Mouse (Mus musculus): Measurements from ENCODE around the gene AU022252. TPM values are rescaled to one million over a fixed set of nuclear protein-coding genes. Genes with fewer than 3 reads are reported as not detected.

The AU022252 gene
- polyA plus RNA-seq, 2 experiments: 3.1 to 12.7 TPM

DNA sequence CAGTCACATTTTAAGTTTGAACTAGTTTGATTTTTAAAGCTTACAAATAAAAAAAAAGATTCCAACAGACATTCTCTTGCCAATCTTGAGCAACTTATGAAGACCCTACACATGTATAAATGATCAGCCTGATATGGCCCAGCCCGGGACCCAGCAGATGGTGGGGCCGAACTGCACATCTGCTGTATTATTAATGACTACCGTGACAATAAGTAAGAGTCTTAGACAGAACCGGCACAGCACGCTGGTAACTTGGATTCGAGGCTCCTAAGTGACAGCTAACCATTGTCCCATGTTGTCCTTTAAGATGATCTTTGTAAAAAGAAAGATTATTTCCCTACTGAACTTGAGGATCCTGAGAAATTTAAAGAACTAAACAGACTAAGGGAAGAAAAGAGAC lies 43.1 kb downstream of the AU022252 start:
- peak overlapping the region; percentile 72 to 91 for H3K4me3 ChIP-seq (ENCODE audit: insufficient read depth in 1 of 2, low read depth in 2 of 2, low read length in 2 of 2)
- DNase-seq (ENCODE audit: low read depth in 3 of 3, low spot score in 3 of 3) (no peak), ATAC-seq (ENCODE audit: insufficient read depth) (peak; percentile 34; the same call in 1 of the 2 replicates)
- peaks cover 45% of the 10 kb centered on the region for H3K36me3 ChIP-seq (replicated peaks; ENCODE audit: control insufficient read depth, insufficient read depth, low read depth)
- H3K27me3 ChIP-seq (ENCODE audit: control insufficient read depth, insufficient read depth, low read length): no peaks in the 10 kb centered on the region
- H3K9ac ChIP-seq (replicated peaks): peak overlapping the region; percentile 97
- 17% methylated on average over 6 of the region's 6 CpGs for WGBS (ENCODE audit: insufficient replicate concordance)
- H3K4me1 ChIP-seq (replicated peaks; ENCODE audit: control insufficient read depth in 2 of 2, insufficient read depth in 2 of 2, low read length in 1 of 2): peaks cover 39 to 66% of the 10 kb centered on the region in 2 experiments
- TF ChIP-seq CTCF (IDR thresholded peaks at IDR 0.05; ENCODE audit: low read depth): no peak
- no peak for TF ChIP-seq EP300 (IDR thresholded peaks at IDR 0.05; ENCODE audit: low read depth)
- peak overlapping the region; percentile 97 for H3K27ac ChIP-seq
- no peaks in the 10 kb centered on the region for H3K9me3 ChIP-seq (ENCODE audit: control insufficient read depth, low read length)
- no peak overlapping the region; the same call in 1 of the 2 replicates for H3K4me2 ChIP-seq (ENCODE audit: low read depth)

DNA sequence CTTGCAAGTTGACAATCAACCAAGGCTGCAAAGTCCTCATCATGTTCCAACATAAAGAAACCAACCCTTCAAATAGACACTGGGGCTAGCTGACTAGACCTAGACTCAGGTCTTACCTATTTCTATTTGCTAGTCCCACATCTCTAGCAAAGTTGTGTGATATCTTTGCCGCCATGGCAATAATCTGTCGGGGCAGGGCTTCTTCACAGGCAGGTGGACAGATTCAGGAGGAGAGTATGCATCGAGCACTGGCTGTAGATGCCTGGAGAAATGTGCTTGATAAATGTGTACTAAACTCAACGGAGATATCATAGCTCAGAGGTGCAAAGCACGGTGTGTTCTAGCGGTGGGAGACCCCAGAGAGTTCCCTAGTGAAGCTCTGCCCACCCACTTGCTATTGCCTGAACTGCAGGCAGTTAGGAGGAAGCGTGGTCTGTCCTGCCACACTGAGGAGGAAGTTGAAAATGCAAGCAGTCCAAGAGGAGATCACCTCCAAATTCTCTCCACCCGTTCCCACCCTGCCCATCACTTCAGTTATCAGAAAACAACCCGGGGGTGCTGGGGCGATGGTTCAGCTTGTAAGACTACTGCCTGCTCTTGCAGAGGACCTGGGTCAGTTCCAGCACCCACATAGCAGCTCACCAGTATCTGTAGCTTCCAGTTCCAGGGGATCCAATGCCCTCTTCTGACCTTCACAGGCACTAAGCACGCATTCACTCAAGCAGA lies 44.3 kb downstream of the AU022252 start:
- 9% methylated on average over 11 of the region's 11 CpGs for WGBS (ENCODE audit: insufficient replicate concordance)
- peaks cover 28 to 57% of the 10 kb centered on the region in 2 experiments for H3K4me1 ChIP-seq (replicated peaks; ENCODE audit: control insufficient read depth in 2 of 2, insufficient read depth in 2 of 2, low read length in 1 of 2)
- H3K9ac ChIP-seq (replicated peaks): peak overlapping the region; percentile 97
- H3K4me2 ChIP-seq (ENCODE audit: low read depth): peak overlapping the region; percentile 96
- TF ChIP-seq EP300 (IDR thresholded peaks at IDR 0.05; ENCODE audit: low read depth) (peak; percentile 20; the same call in 1 of the 2 replicates), CTCF (IDR thresholded peaks at IDR 0.05; ENCODE audit: low read depth) (peak; percentile 73)
- H3K9me3 ChIP-seq (ENCODE audit: control insufficient read depth, low read length): no peaks in the 10 kb centered on the region
- peaks cover 56% of the 10 kb centered on the region for H3K36me3 ChIP-seq (replicated peaks; ENCODE audit: control insufficient read depth, insufficient read depth, low read depth)
- no peaks in the 10 kb centered on the region for H3K27me3 ChIP-seq (ENCODE audit: control insufficient read depth, insufficient read depth, low read length)
- peak overlapping the region; percentile 72 to 91 for H3K4me3 ChIP-seq (ENCODE audit: insufficient read depth in 1 of 2, low read depth in 2 of 2, low read length in 2 of 2)
- DNase-seq (ENCODE audit: low read depth in 3 of 3, low spot score in 3 of 3): peak; percentile 65 to 68 (median 65)
- peak overlapping the region; percentile 92 for H3K27ac ChIP-seq
- ATAC-seq (ENCODE audit: insufficient read depth): peak; percentile 52

DNA sequence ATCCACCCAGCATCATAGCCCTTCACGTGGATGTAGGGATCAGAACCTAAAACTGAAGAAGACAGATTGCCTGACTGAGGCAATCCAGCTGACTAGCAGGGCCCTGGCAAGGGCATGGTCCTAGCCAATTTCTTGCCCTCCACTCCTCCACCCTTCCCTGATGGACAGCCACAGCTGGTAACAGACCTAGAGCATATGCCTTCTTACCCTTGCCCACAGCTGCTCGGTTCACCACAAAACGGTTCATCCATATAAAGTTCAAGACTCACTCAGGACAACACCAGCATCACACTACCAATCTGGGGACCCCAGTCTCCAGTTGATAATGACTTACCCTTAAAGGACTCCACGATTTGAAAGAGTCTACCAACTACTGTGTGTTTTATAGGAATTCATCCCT lies 46.7 kb downstream of the AU022252 start:
- Histone ChIP-seq H3K9ac (replicated peaks) (peak overlapping the region; percentile 49), H3K4me3 (ENCODE audit: insufficient read depth in 1 of 2, low read depth in 2 of 2, low read length in 2 of 2) (peak overlapping the region; percentile 43 to 72), H3K27me3 (ENCODE audit: control insufficient read depth, insufficient read depth, low read length) (no peaks in the 10 kb centered on the region), H3K4me2 (ENCODE audit: low read depth) (peak overlapping the region; percentile 96), H3K9me3 (ENCODE audit: control insufficient read depth, low read length) (no peaks in the 10 kb centered on the region), H3K27ac (peak overlapping the region; percentile 22; the same call in 1 of the 2 replicates), H3K36me3 (replicated peaks; ENCODE audit: control insufficient read depth, insufficient read depth, low read depth) (peaks cover 81% of the 10 kb centered on the region), H3K4me1 (replicated peaks; ENCODE audit: control insufficient read depth in 2 of 2, insufficient read depth in 2 of 2, low read length in 1 of 2) (peaks cover 18 to 34% of the 10 kb centered on the region in 2 experiments)
- WGBS (ENCODE audit: insufficient replicate concordance): 72% methylated on average over 4 of the region's 4 CpGs
- ATAC-seq (ENCODE audit: insufficient read depth): no peak
- no peak for TF ChIP-seq EP300 (IDR thresholded peaks at IDR 0.05; ENCODE audit: low read depth)
- TF ChIP-seq CTCF (IDR thresholded peaks at IDR 0.05; ENCODE audit: low read depth): no peak
- no peak for DNase-seq (ENCODE audit: low read depth in 3 of 3, low spot score in 3 of 3)

DNA sequence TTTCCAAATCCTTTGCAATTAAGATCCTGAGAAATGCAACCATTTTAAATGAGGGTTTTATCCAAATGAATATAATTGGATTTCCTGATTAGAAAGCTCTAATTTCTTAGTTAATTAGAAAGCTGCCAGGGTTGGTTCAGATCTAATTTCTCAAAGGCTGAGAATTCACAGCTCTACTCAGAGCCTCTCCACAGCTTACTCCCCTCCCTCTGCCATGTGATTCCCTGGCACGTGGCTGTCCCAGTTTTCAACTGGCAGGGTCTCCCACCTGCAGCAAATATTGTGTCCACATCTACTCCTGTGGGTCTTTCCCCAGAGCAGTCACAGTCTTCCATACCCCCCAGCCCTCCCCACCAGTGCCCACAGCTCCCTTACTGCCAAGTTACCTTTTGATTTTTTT lies 49.0 kb downstream of the AU022252 start:
- Histone ChIP-seq H3K27ac (no peak overlapping the region), H3K4me3 (ENCODE audit: insufficient read depth in 1 of 2, low read depth in 2 of 2, low read length in 2 of 2) (no peak overlapping the region)

DNA sequence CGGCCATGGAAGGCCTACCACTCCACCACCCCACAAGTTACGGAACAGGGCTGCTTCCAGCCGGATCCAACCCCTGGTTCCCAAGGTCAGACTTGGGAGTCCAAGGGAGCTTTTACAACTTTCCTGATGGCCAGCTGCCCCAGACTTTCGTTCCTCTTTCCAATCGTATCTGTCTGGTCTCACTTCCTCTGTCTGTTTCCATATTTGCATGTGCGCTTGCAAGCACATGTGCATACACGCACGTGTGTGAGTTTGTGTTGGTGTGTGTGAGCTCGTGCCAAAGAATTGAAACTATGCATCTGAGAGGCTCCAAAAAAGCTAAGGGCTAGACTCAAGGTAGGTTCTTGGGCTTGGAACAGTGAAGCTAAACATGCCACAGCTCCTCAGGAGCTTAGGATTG lies 51.1 kb downstream of the AU022252 start:
- peaks cover 9 to 16% of the 10 kb centered on the region in 2 experiments for H3K4me1 ChIP-seq (replicated peaks; ENCODE audit: control insufficient read depth in 2 of 2, insufficient read depth in 2 of 2, low read length in 1 of 2)
- H3K27me3 ChIP-seq (ENCODE audit: control insufficient read depth, insufficient read depth, low read length): no peaks in the 10 kb centered on the region
- no peaks in the 10 kb centered on the region for H3K9me3 ChIP-seq (ENCODE audit: control insufficient read depth, low read length)
- WGBS (ENCODE audit: insufficient replicate concordance): 57% methylated on average over 9 of the region's 9 CpGs
- peaks cover 99% of the 10 kb centered on the region for H3K36me3 ChIP-seq (replicated peaks; ENCODE audit: control insufficient read depth, insufficient read depth, low read depth)
- TF ChIP-seq EP300 (IDR thresholded peaks at IDR 0.05; ENCODE audit: low read depth): no peak
- no peak for TF ChIP-seq CTCF (IDR thresholded peaks at IDR 0.05; ENCODE audit: low read depth)
- no peak overlapping the region for H3K27ac ChIP-seq
- DNase-seq (ENCODE audit: low read depth in 3 of 3, low spot score in 3 of 3) (no peak), ATAC-seq (ENCODE audit: insufficient read depth) (no peak)
- H3K4me2 ChIP-seq (ENCODE audit: low read depth): no peak overlapping the region
- H3K4me3 ChIP-seq (ENCODE audit: insufficient read depth in 1 of 2, low read depth in 2 of 2, low read length in 2 of 2): no peak overlapping the region
- no peak overlapping the region for H3K9ac ChIP-seq (replicated peaks)

More for the DNA sequence above, 49.0 kb downstream of the AU022252 start:
- H3K36me3 ChIP-seq (replicated peaks; ENCODE audit: control insufficient read depth, insufficient read depth, low read depth): peaks cover 99% of the 10 kb centered on the region
- WGBS (ENCODE audit: insufficient replicate concordance): 46% methylated on average over 1 of the region's 1 CpGs
- H3K9me3 ChIP-seq (ENCODE audit: control insufficient read depth, low read length): no peaks in the 10 kb centered on the region
- H3K4me1 ChIP-seq (replicated peaks; ENCODE audit: control insufficient read depth in 2 of 2, insufficient read depth in 2 of 2, low read length in 1 of 2): peaks cover 18 to 32% of the 10 kb centered on the region in 2 experiments
- DNase-seq (ENCODE audit: low read depth in 3 of 3, low spot score in 3 of 3): no peak
- no peak for ATAC-seq (ENCODE audit: insufficient read depth)
- TF ChIP-seq CTCF (IDR thresholded peaks at IDR 0.05; ENCODE audit: low read depth): no peak
- no peak for TF ChIP-seq EP300 (IDR thresholded peaks at IDR 0.05; ENCODE audit: low read depth)
- 0 out of 2 replicates have a peak overlapping the region, but pooled peaks have one; percentile 13 for H3K4me2 ChIP-seq (ENCODE audit: low read depth)
- no peaks in the 10 kb centered on the region for H3K27me3 ChIP-seq (ENCODE audit: control insufficient read depth, insufficient read depth, low read length)
- no peak overlapping the region for H3K9ac ChIP-seq (replicated peaks)
